Mouse (Mus musculus): ENCODE data around the gene Cdh11.

Gene Cdh11

DNA sequence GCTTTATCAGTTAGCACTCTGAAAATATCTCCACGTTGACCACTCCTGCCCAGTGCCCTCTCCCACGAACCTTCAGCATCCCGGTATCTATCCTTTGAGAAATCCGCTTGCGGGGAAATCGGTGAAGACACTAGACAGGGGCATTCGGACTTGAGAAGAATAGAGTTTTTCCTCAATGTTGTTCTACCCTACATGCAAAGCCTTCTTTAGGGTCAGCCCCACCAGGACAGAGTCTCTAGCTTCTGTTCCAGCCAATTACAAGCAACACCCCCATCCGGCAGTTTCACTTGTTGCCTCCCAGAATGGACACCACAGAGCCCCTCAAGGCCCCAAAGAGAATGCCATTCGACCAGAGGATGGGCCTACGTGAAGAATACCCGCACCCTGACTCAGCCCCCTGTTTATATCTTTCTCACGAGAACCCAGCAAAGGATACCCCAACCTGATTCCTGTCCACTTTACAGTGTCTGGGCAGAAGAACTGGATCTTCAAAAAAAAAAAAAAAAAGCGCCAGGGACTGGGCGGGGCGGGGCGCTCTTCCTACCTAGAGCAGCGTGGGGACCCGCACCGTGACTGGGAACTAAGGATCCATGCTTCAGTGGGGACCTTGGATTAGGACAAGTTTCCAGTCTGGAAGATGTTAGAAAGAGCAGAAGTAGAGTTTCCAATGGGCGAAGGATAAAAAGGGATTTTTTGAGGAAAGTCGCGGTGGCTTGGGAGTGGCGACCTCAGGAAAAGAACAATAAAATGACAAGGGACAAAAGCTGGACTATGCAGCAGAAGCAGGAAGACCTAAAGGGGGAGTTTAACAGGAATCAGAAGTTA, at the start of gene Cdh11:
TSS of gene Cdh11 (minus strand) at position 51 of the 825 bp plus-strand sequence.
- no peak for DNase-seq (ENCODE audit: low read depth)

DNA sequence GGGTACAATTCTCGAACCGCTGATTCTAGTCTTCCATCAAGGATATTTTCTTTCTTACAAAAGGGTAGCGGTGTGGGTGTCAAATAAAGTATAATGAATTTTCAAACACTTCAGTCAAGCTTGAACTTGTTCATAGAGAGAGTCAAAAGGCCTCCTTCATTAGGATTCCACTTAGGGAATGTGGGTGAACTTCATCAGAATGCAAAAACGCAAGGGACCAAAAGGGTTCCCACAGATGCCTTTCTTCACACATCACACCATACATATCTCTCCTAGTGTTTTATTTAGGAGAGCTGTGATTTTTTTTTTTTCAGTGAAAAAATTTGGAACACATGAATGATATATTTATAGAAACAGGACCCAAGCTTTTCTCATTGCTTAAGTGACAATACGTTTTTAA, 28.5 kb upstream of the Cdh11 start:
- no peak for DNase-seq (ENCODE audit: low read depth)

DNA sequence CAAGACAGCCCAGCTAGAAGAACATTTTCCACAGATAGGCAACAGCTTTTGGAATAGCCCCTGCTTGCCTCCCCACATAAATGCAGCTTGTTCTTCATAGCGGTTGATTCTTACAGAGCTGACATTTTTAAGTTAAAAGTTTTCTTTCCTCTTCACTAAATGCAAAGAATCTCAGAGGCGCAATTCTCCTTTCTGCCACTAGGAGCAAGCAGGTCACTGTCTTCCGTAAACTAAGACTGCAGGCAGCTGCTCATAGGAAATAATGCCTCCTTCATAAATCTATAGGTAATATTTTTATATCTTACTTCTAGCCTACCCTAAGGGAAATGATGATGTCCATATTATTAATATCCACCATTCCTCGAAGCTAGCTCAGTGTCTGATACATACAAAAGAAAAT, 4.9 kb upstream of the Cdh11 start:
- DNase-seq (ENCODE audit: low read depth) = peak; percentile 71

GRCm38 (mm10) chr8:102786467-102787360, 1.3 kb upstream of the Cdh11 start:
- no peak for DNase-seq (ENCODE audit: low read depth)

GRCm38 (mm10) chr8:102784835-102785455, 497 bp downstream of the Cdh11 start:
- DNase-seq (ENCODE audit: low read depth) = peak; percentile 91

- DNase-seq (ENCODE audit: low read depth) = peak; percentile 76
These were observed 1.4 kb downstream of the Cdh11 start for GRCm38 (mm10) chr8:102783821-102784591.

GRCm38 (mm10) chr8:102782707-102783489, 2.5 kb downstream of the Cdh11 start:
- DNase-seq (ENCODE audit: low read depth) = peak; percentile 29

- DNase-seq (ENCODE audit: low read depth) = peak; percentile 91
These were observed 4.5 kb downstream of the Cdh11 start for GRCm38 (mm10) chr8:102780899-102781298.

- DNase-seq (ENCODE audit: low read depth) = no peak
These were observed 10.8 kb downstream of the Cdh11 start for GRCm38 (mm10) chr8:102774594-102774993.

DNA sequence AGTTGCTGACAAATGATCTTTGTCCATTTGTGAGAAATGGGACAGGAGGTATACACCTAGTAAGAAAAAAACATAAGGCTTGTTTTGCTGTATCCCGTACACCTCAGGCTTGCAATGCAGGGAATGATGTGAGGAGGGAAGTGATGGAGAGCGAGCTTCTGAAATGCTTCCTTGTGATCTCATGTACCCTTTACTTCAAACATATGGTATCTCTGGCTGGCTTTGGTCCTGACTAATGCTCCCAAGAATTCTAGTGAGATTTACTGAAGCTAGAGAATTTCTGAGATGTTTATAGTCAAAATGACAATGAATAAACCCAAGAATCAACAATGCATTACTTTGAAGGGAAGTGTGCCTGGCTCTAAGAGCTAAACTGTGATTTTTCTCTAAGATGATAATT, 14.0 kb downstream of the Cdh11 start:
- peak; percentile 9 for DNase-seq (ENCODE audit: low read depth)

DNA sequence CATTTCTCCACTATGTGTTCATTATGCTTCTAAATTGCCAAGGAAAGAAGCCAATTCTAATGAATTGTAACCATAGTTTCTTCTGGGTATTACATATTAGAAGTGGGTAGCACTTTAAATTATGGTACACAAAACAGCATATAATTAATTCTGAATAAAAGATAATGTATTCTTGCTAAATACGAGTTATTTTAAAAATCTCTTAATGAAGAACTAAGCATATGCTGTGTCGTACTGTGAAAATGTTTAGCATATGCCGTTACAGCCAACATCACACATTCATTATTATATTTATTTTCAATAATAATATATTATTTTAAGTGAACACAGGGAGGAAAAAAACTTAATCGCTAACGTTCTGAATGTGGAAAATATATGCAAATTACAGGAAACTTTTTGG, 31.6 kb downstream of the Cdh11 start:
- DNase-seq (ENCODE audit: low read depth) = no peak

- DNase-seq (ENCODE audit: low read depth) = no peak
These were observed 42.5 kb downstream of the Cdh11 start for GRCm38 (mm10) chr8:102742940-102743339.

- DNase-seq (ENCODE audit: low read depth) = no peak
These were observed 43.3 kb downstream of the Cdh11 start for GRCm38 (mm10) chr8:102742008-102742591.

DNA sequence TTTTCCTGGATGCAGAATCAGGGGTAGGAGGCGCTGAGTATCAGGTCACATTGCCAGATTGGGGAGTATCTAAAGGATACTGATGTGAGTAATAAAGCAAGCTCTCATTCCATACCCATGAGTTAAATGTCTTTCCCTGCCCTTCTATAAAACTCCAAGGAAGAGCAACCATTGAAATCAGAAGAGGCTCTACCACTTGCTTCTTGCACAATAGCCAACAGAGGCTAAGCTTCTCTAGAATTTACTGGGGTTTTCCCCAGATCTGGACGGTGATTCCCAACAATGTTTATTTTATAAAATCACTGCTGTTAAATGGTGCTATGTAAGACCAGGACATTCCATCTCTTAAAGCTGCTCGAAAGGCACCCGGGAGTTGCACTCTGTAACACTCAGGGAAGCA, 44.5 kb downstream of the Cdh11 start:
- peak; percentile 62 for DNase-seq (ENCODE audit: low read depth)

DNA sequence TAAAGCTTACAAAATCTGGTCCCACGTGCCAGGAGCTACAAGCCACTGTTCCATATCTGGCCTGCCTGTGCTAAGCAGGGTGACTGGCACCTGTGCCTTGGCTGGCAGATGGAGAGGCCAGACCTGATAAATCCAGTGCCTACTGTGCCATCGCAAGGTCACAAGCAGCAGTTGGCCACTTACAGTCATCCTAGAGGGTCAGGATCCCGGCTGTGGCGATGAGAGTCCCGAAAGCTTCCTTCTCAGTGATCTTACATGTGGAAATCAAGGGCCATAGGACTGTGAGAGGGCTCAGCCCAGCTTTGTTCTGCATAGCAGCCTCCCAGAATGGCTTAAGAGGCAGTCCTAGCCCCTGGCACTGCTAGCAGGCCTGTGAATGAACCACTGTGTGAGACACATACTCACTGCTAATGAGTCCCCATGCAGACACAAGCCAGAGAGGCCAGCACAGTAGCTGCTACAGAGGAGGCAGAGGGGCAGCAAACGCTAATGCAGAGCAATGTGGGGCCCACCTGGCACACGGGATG, 46.4 kb downstream of the Cdh11 start:
- no peak for DNase-seq (ENCODE audit: low read depth)

DNA sequence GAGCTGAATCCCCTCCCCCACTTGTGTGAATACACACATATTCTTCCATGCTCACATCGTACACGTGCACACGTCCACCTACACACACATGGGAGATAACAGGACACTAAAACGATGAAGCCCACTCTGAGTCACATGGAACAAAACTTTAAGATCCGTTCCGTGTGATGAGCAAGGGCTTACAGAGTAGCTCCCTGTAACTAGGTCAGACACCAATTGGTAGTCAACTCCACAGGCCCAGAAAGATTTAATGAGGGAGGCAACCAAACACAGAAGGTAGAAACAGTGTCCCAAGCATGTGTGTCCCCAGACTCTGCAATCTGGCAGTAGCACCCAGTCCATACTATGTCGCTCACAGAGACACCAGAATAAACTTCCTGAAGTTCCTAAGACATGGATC, 47.0 kb downstream of the Cdh11 start:
- DNase-seq (ENCODE audit: low read depth) = no peak

- DNase-seq (ENCODE audit: low read depth) = no peak
These were observed 51.0 kb downstream of the Cdh11 start for GRCm38 (mm10) chr8:102734419-102734818.

DNA sequence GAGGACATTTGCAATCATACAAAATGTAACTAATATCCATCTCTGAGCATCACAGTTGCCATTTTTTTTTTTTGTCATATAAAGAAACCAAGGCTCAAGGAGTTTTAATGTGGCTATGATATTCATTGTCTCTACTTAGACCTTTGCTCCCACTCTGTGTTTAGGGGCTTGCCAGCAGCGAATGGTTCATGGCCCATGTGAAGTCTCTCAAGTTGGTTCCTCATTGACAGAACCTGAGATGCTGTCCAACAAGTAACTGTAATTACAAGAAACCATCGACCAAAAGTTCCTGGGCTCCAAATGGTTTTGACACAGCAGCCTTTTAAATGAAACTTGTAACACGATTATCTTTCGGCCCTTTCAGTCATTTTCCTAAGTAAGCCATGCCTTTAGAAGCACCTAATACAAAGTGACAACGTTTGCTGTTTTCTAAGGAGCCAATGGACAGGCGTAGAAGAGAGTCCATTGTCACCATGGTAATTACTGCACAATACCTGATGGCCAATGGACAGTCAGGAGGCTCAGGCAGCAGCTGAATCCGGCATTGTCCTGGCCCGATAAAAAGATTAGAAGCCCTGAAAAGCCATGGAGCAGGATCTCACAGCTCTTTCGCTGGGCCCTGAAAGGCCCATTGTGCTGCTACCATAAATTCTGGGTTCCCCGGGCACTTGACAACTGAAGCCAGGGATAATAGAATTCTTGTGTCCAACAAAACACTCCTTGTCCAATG, 59.1 kb downstream of the Cdh11 start:
- DNase-seq (ENCODE audit: low read depth) = no peak

DNA sequence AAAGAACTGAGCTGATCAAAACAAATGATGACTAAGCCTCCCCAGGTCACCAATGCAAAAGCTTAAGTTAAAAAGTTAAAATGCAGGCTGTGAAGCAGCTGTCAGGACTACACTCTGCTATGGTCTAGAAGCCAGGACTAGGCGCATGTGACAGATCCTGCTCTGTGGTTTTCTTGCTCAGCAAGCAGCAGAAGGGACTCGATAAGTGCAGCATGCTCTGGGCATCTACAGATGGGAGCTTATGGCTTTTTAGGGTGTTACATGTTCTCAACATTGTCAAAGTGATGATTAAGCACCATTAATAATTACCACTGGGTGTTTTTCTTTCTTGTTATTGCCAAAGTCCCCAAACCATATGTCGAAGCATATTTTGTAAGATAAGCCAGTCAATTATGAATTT, 59.9 kb downstream of the Cdh11 start:
- DNase-seq (ENCODE audit: low read depth) = no peak

GRCm38 (mm10) chr8:102715956-102716355, 69.5 kb downstream of the Cdh11 start:
- DNase-seq (ENCODE audit: low read depth) = no peak
